Mouse (Mus musculus) heart, embryonic 12.5 days (tissue): ENCODE data around the gene Gnai3. TPM values are rescaled to one million over a fixed set of nuclear protein-coding genes. Genes with fewer than 3 reads are reported as not detected.

Experiments used
- ATAC-seq: fragments of 200-750 bp; cut with Nextera tagmentation; 2 replicates; pipeline ENCODE4 v1.8.0; 2017; ENCODE audit warnings: moderate TSS enrichment, moderate library complexity; ENCODE audit not compliant: insufficient number of reproducible peaks, low FRiP score
- H3K27ac ChIP-seq: fragments of 300-500 bp; sonication (generic); 2 replicates; pipeline ENCODE4 v1.5.1; 2016; ENCODE audit warnings: mild to moderate bottlenecking, moderate library complexity; ENCODE audit not compliant: poor library complexity, severe bottlenecking
- H3K27me3 ChIP-seq: fragments of 300-500 bp; sonication (generic); replicated peaks from 2 replicates; pipeline ENCODE4 v1.6.1; 2016; ENCODE audit warnings: mild to moderate bottlenecking, moderate library complexity
- H3K36me3 ChIP-seq: fragments of 300-500 bp; sonication (generic); 2 replicates; pipeline ENCODE4 v1.6.1; 2016; ENCODE audit warnings: mild to moderate bottlenecking, moderate library complexity
- H3K4me1 ChIP-seq: fragments of 300-500 bp; sonication (generic); replicated peaks from 2 replicates; pipeline ENCODE4 v1.6.1; 2016; ENCODE audit warnings: mild to moderate bottlenecking
- H3K4me2 ChIP-seq: fragments of 300-500 bp; sonication (generic); 2 replicates; pipeline ENCODE4 v1.6.1; 2016; ENCODE audit warnings: mild to moderate bottlenecking, moderate library complexity
- H3K4me3 ChIP-seq: fragments of 300-500 bp; sonication (generic); 2 replicates; pipeline ENCODE4 v1.5.1; 2016; ENCODE audit warnings: mild to moderate bottlenecking
- H3K9ac ChIP-seq: fragments of 300-500 bp; sonication (generic); 2 replicates; pipeline ENCODE4 v1.6.1; 2016; ENCODE audit warnings: mild to moderate bottlenecking, moderate library complexity
- H3K9me3 ChIP-seq: fragments of 300-500 bp; sonication (generic); replicated peaks from 2 replicates; pipeline ENCODE4 v1.6.1; 2016; ENCODE audit warnings: mild to moderate bottlenecking, moderate library complexity
- WGBS: fragments of 180-500 bp; shearing (Covaris S2); methylation state at CpG from one replicate; pipeline ENCODE4 v1.1.7; 2016; 5-methylcytosine and 5-hydroxymethylcytosine counted together
- polyA plus RNA-seq: library from polyadenylated mRNA; unstranded; fragments of >200 nt; fragmentation: Nextera tagmentation; extraction: Ambion mirVana; gene quantifications from 2 replicates; pipeline ENCODE4 v1.2.1, GENCODE M21; 2016

The Gnai3 gene
- polyA plus RNA-seq, 1 experiment from 2014 or later, result 97.0 TPM

DNA sequence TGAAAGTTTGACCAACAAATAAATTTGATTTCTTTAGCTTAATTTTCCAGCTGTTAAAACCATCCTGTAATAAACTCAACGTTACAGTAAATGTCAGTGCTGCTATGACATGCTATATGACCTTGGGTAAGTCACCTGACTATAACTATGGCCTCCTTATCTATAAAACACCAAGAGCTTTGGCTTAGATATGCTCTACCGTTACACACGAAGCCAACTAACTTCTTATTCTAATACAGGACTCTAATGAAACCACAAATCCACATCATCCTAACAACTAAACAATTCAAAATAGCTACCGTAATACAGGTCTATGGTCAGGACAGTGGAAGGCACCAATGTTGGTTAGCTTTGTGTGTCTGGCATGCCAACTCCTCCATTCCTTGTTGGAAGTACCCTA is 16.1 kb downstream of the Gnai3 start:
- H3K27me3 ChIP-seq, result no peaks in the 10 kb centered on the region
- peaks cover 48% of the 10 kb centered on the region for H3K4me1 ChIP-seq
- no peak overlapping the region for H3K27ac ChIP-seq
- no peaks in the 10 kb centered on the region for H3K36me3 ChIP-seq
- H3K9me3 ChIP-seq, result no peaks in the 10 kb centered on the region
- no peak overlapping the region for H3K4me2 ChIP-seq
- H3K9ac ChIP-seq, result no peak overlapping the region
- WGBS, result 66% methylated on average over 4 of the region's 4 CpGs
- ATAC-seq, result 0 out of 2 replicates have a peak, but pooled peaks have one; percentile 45
- H3K4me3 ChIP-seq, result no peak overlapping the region

DNA sequence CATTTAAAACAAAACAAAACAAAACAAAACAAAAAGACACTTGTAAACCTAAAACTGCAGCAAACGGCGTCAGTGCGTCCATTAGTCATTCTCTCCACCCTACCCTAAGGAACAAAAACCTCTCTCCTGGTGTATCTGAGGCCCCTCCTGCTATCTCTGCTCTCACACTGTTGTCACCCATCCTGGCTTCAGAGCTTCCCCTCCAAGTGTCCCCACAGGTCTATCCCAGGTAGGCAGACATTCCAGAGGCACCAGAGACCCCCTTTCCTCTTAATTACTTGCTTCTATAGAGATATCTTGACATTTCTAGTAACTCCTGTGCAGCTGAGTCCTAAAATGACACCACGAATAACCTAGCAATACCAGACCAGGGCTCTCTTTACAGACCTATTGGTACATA is 16.6 kb downstream of the Gnai3 start:
- Histone ChIP-seq H3K27me3 (no peaks in the 10 kb centered on the region), H3K27ac (no peak overlapping the region), H3K9ac (no peak overlapping the region), H3K4me3 (no peak overlapping the region), H3K4me2 (no peak overlapping the region), H3K36me3 (no peaks in the 10 kb centered on the region), H3K4me1 (peaks cover 48% of the 10 kb centered on the region), H3K9me3 (no peaks in the 10 kb centered on the region)
- ATAC-seq, result peak; percentile 9; the same call in 1 of the 2 replicates
- WGBS, result 74% methylated on average over 4 of the region's 4 CpGs

DNA sequence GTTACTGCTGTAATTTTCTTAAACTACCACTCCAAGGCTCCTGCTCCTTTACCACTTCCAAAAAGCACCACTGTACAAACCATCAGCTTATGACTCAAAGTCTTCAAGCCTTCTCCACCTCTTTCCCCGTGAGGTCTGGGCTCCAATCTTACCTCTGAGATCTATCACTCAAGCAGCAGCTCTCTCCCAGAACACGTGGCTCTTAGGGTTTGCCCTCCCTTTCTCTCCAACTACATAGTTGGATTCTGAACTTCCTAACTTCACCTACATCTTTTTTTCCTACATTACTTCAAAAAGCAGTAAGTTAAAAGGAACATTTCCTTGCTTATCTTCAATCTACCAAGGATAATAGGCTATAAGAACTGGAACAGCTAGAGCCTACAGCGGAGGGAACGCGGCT is 17.4 kb downstream of the Gnai3 start:
- H3K27me3 ChIP-seq, result no peaks in the 10 kb centered on the region
- H3K4me2 ChIP-seq, result no peak overlapping the region
- 65% methylated on average over 5 of the region's 5 CpGs for WGBS
- ATAC-seq, result no peak
- no peak overlapping the region for H3K9ac ChIP-seq
- H3K36me3 ChIP-seq, result no peaks in the 10 kb centered on the region
- no peak overlapping the region for H3K27ac ChIP-seq
- H3K4me1 ChIP-seq, result peaks cover 47% of the 10 kb centered on the region
- no peak overlapping the region for H3K4me3 ChIP-seq
- no peaks in the 10 kb centered on the region for H3K9me3 ChIP-seq

DNA sequence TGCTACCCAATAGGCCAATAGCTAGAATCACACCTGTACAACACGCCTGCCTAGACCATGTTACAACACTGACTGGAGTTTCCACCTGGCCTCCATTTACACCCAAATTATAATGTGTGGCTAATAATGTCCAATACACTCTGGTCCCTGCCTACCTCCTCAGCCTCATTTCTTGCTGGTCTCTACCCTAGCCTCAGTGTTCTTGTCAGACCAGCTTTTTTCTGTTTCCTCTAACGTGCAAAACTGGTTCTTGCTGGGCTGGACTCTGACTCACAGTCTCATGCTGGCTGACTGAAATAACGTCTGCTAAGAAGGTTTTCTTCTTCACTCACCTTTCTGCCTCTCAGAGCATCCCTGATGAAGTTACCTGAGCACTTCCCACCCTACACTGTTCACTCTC is 19.6 kb downstream of the Gnai3 start:
- H3K4me2 ChIP-seq, result no peak overlapping the region
- H3K4me3 ChIP-seq, result no peak overlapping the region
- peaks cover 13% of the 10 kb centered on the region; the same call in 1 of the 2 replicates for H3K36me3 ChIP-seq
- 84% methylated on average over 3 of the region's 3 CpGs for WGBS
- no peak overlapping the region for H3K9ac ChIP-seq
- no peaks in the 10 kb centered on the region for H3K27me3 ChIP-seq
- ATAC-seq, result no peak
- no peaks in the 10 kb centered on the region for H3K9me3 ChIP-seq
- no peak overlapping the region for H3K27ac ChIP-seq
- peaks cover 34% of the 10 kb centered on the region for H3K4me1 ChIP-seq

DNA sequence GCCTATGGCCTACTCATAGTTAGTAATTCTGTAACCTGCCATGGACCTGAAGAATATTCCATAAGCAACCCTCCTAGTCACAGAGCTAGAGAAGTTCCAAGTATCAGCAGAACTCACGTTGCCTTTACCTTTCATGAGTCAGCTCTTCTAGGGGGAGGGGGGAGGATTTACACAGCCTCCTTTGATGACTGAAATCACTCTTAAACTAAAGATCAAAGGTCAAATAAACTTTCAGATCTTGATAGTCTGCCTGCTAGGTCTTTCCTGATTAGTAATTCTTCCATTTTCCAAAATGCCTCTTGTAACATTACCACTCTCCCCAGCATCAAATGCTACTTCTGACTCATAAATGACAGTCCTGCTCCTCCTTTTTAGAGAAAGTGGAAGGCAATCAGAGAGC is 21.8 kb downstream of the Gnai3 start:
- no peak for ATAC-seq
- H3K9me3 ChIP-seq, result no peaks in the 10 kb centered on the region
- H3K27me3 ChIP-seq, result no peaks in the 10 kb centered on the region
- no peak overlapping the region for H3K4me3 ChIP-seq
- no peak overlapping the region for H3K27ac ChIP-seq
- H3K36me3 ChIP-seq, result peaks cover 27% of the 10 kb centered on the region
- H3K4me1 ChIP-seq, result peaks cover 14% of the 10 kb centered on the region
- no peak overlapping the region for H3K4me2 ChIP-seq
- no peak overlapping the region for H3K9ac ChIP-seq
- 60% methylated on average over 1 of the region's 1 CpGs for WGBS

DNA sequence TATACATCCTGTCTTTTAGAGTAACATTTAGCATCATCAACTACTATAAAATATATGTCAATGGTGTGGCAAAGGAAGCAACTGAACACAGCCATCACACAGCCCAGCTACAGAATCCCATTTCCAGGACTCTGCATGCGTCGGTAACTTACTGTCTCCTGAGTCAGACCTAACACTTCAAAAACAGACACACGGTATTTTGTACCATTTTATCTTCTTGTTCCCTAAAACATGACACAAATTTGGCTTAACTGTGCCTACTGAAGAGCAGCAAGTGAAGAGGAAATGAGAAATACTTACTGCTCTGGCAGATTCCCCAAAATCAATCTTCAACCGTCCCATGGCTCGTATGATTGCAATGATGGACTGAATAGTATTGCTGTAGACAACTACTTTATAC is 22.7 kb downstream of the Gnai3 start:
- Histone ChIP-seq H3K4me2 (no peak overlapping the region), H3K36me3 (peaks cover 36% of the 10 kb centered on the region), H3K9ac (no peak overlapping the region), H3K4me1 (peaks cover 5% of the 10 kb centered on the region), H3K27me3 (no peaks in the 10 kb centered on the region), H3K27ac (no peak overlapping the region), H3K9me3 (no peaks in the 10 kb centered on the region), H3K4me3 (no peak overlapping the region)
- ATAC-seq, result no peak
- WGBS, result 88% methylated on average over 5 of the region's 5 CpGs

DNA sequence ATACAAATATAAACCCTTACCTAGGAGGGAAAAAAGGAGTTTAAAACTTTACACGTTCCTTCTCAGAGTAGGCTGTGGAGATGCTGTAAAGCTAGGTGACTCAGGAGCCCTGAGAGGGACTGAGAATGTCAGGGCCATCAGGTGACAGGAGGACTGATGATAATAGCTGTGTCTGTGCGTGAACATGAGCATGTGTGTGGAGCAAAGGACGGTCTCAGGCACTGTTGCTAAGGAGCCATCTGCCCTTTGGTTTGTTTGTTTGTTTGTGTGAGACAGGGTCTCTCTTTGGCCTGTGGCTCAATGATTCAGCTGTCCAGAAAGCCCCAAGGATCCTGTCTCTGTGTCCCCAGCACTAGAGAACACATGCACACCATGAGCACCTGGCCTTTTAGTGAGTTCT is 24.8 kb downstream of the Gnai3 start:
- peaks cover 49% of the 10 kb centered on the region for H3K36me3 ChIP-seq
- no peak for ATAC-seq
- H3K4me1 ChIP-seq, result peaks cover 5% of the 10 kb centered on the region
- WGBS, result 64% methylated on average over 3 of the region's 3 CpGs
- H3K9ac ChIP-seq, result no peak overlapping the region
- no peak overlapping the region for H3K4me3 ChIP-seq
- no peaks in the 10 kb centered on the region for H3K27me3 ChIP-seq
- H3K27ac ChIP-seq, result no peak overlapping the region
- H3K4me2 ChIP-seq, result no peak overlapping the region
- H3K9me3 ChIP-seq, result no peaks in the 10 kb centered on the region

DNA sequence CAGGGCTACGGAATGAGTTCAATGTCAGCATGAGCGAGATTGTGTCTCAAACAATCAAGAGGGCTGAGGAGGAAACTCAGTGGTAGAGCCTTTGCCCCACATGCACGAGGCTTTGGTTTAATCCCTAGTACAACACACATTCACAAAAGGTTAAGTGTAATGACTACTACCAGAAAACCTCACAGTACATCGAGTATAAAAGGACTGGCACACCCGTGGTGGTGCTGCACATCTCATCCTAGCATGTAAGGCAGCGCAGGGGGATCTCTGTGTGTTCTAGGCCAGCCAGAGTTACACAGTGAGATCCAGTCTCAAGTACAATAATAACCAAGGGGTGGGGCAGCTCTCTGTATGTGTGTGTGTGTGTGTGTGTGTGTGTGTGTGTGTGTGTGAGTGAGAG is 28.5 kb downstream of the Gnai3 start:
- Histone ChIP-seq H3K36me3 (peaks cover 67% of the 10 kb centered on the region), H3K4me1 (peaks cover 7% of the 10 kb centered on the region), H3K27ac (no peak overlapping the region), H3K9me3 (no peaks in the 10 kb centered on the region), H3K27me3 (no peaks in the 10 kb centered on the region), H3K9ac (no peak overlapping the region), H3K4me2 (no peak overlapping the region), H3K4me3 (no peak overlapping the region)
- ATAC-seq, result no peak
- 90% methylated on average over 6 of the region's 6 CpGs for WGBS

DNA sequence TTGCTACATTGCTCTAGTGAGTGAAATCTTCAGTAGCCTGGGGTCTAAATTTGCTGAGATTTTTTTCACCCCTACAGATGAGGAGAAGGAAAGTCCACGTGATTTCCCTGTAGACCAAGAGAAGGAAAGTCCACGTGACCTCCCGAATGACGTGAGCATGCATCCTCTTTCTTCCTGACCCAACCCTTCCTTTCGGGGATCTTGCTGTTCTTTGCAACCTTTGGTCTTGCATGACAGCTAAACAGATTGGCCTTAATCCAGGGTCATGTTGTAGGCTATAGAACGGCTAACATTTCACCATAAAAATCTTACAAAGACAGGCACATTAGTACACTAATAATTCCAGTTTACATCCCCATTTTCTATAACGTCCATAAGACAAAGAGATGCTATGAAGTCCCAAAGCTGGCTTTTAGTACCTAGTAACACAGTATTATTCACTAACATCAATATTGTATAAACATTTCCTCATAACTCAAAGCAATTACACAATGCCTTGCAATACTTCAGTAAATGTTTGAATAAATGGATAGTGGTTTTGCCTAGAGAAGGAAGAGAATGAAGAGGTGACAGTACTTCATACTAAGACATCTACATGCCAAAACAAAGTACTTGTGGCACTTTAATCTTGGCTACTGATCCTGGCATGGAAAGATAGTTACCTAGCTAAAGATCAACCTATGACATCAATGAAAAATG is 32.2 kb downstream of the Gnai3 start:
- H3K27ac ChIP-seq, result no peak overlapping the region
- no peak overlapping the region for H3K4me3 ChIP-seq
- no peak overlapping the region for H3K9ac ChIP-seq
- H3K36me3 ChIP-seq, result peaks cover 69% of the 10 kb centered on the region
- 0 out of 2 replicates have a peak, but pooled peaks cover 5% of the 10 kb centered on the region for H3K4me1 ChIP-seq
- WGBS, result 87% methylated on average over 7 of the region's 7 CpGs
- H3K4me2 ChIP-seq, result no peak overlapping the region
- no peak for ATAC-seq
- no peaks in the 10 kb centered on the region for H3K27me3 ChIP-seq
- no peaks in the 10 kb centered on the region for H3K9me3 ChIP-seq

DNA sequence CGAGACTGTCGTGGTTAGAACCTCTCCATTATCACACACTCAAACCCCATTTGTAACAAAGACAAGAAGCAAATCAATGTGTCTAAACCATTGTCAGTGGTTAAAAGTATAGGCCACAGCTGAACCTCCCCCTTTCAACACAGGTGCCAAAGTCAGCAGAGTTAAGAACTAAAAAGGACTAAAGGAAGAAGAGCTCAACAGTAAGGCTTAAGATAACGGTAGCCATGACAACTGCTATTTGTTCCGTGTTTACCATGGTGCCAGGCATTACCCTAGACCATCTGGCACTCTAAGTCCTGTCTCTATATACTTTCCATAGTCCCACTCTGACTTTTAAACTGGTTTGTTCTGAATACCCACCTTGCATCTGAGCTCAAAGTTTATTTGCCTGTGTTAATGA is 33.3 kb downstream of the Gnai3 start:
- H3K36me3 ChIP-seq, result peaks cover 68% of the 10 kb centered on the region
- ATAC-seq, result no peak
- H3K9me3 ChIP-seq, result no peaks in the 10 kb centered on the region
- no peak overlapping the region for H3K9ac ChIP-seq
- no peak overlapping the region for H3K4me2 ChIP-seq
- 0 out of 2 replicates have a peak, but pooled peaks cover 5% of the 10 kb centered on the region for H3K4me1 ChIP-seq
- no peak overlapping the region for H3K27ac ChIP-seq
- no peaks in the 10 kb centered on the region for H3K27me3 ChIP-seq
- H3K4me3 ChIP-seq, result no peak overlapping the region
- 77% methylated on average over 4 of the region's 4 CpGs for WGBS

DNA sequence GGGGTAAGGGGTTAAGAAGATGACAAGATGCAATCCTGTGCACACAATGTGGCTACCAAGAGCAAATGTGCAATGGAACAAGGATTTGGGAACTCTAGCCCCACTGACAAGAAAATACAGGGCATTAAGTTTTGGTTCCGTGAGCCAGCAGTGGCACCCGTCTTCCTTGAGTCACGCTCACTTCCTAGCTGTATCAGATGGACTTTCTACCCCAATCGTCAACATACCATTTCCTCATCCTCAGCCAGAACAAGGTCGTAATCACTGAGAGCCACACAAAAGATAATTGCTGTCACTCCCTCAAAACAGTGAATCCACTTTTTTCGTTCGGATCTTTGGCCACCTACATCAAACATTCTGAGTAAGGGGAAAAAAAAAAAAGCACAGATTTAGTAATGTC is 33.7 kb downstream of the Gnai3 start:
- H3K36me3 ChIP-seq, result peaks cover 66% of the 10 kb centered on the region
- H3K4me1 ChIP-seq, result 0 out of 2 replicates have a peak, but pooled peaks cover 5% of the 10 kb centered on the region
- H3K4me3 ChIP-seq, result no peak overlapping the region
- WGBS, result 67% methylated on average over 7 of the region's 7 CpGs
- no peaks in the 10 kb centered on the region for H3K9me3 ChIP-seq
- no peak for ATAC-seq
- no peak overlapping the region for H3K27ac ChIP-seq
- H3K27me3 ChIP-seq, result no peaks in the 10 kb centered on the region
- no peak overlapping the region for H3K9ac ChIP-seq
- H3K4me2 ChIP-seq, result no peak overlapping the region

DNA sequence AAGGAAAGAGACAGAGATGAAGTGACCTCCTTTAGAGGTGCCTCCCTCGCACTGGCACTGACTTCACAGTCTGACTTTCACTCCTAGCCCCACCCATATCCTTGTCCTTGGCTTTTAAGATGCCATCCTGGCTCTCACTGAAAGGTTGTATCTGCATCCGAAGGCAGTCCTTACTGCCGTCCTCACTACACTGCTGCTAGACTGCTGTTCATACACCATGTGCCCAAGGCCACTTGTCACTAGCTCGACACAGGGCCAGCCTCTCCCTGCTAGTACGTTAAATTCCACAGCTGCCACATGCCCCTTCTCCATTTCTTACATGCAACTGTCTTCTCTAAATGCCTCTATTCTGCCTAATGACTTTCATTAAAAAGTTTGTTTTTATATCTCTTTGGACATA is 34.6 kb downstream of the Gnai3 start:
- Histone ChIP-seq H3K9ac (no peak overlapping the region), H3K36me3 (peaks cover 62% of the 10 kb centered on the region), H3K4me1 (peaks cover 6% of the 10 kb centered on the region), H3K27me3 (no peaks in the 10 kb centered on the region), H3K27ac (no peak overlapping the region), H3K4me2 (no peak overlapping the region), H3K9me3 (no peaks in the 10 kb centered on the region), H3K4me3 (no peak overlapping the region)
- WGBS, result 83% methylated on average over 5 of the region's 5 CpGs
- ATAC-seq, result no peak
